Mouse (Mus musculus) thymus, postnatal 14 days (tissue): Measurements from ENCODE around the gene Camta1.

Source experiments
- DNase-seq: peaks from one replicate; pipeline ENCODE4 v3.0.0; 2021

Gene Camta1

DNA sequence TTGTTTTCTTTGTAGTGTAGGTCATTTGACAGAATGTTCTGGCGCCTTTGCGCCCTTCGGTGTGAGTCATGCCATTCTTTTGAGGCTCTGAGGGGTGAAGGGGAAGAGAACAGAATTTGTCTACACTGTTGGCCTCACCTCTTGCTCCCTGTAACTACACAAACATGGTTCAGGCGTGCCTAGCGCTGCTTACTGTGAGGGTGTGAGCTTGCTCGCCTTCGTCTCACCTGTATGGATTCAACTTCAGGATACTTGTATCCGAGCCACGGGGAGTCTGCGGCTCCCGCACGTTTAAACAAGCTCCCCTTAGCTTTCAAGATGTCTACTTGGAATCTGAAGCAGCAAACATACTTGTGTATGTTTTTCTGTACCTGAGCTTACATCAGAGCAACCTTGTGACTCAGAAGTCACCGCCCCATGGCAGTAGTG is 990.7 kb downstream of the Camta1 start:
- no peak for DNase-seq

DNA sequence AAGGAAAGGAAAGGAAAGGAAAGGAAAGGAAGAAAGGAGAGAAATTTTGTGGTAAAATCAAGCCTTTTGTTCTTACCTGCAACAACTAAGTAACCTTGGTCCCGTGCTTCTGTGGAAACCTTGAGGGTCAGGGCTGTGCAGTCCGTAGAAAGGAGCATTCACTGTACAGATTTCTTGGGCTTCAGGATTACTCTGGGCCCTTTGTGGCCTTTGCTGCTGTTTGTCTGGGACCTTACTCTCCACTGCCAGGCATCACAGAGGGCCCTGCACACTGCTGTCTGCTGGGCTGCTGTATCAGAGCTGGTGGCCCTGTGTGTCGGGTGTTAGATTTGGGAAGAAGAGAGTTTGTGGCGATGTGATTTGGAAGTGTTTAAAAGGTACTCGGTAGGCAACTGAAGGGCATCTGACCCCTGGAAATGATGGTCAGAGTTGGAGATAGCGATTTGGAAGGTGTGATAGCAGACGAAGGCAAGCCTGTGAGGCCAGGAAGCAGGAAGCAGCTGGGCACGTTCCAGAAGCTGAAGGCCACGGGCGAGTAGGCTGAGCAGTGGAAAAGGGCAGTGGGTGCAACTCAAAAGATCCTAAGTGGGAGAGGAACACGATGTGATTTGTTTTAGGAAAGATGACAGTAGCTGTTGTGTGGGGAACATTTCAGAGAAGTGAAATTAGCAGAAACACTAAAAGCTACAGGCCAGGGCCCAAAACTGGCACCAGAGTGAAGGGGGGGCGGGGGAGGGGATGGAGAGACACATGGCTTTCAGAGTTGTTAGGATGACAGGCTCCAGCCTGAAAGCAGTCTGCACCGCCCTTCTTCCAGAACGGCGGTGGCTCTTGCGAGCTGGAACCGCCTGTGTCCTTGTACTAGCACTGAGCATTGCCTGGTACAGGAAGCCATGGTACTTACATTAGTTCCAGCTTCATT is 992.1 kb downstream of the Camta1 start:
- DNase-seq: no peak

DNA sequence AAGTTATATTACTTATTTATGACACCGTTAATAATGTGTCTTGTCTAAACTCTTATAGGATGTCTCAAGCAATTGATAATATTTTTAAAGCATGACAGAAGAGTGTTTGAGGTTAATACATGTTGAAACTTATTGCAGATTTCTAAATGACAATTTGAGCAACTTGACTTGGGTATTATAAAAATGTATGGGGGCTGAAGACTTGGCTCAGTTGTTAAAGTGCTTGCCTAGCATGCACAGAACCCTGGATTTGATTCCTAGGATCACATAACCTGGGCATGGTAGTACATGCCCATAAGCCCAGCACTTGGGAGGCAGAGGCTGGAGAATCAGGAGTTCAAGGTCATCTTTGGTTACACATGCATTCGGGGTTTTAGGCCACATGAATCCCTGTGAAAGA is 992.8 kb downstream of the Camta1 start:
- DNase-seq: no peak

DNA sequence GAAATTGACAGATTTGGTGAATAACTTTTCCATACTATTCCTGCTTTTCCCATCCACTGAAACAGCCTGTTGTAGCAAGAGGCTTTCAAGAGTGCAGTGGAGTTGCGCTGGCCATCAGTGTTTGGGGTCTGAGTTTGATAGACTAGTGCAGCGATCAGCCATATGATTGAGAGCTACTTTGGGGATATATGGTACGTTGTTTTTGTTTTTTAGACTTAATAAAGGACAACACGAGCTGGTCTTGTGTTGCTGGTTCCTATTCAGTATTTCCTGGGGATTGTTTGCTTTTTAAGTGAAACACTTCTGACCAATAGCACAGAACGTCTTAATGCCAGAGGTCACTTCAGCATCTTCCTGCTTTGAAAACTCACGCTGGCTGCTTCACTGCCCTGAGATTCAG is 993.5 kb downstream of the Camta1 start:
- DNase-seq: no peak
